Mouse (Mus musculus) hindbrain, embryonic 10.5 days (tissue): ENCODE data around the gene Gm26938. TPM values are rescaled to one million over a fixed set of nuclear protein-coding genes. Genes with fewer than 3 reads are reported as not detected.

Source experiments
- DNase-seq: peaks from one replicate; pipeline ENCODE4 v3.0.0-alpha.2; 2017; ENCODE audit warnings: low spot score
- H3K27ac ChIP-seq: fragments of 300-500 bp; sonication (generic); 2 replicates; pipeline ENCODE4 v1.5.1; 2016; ENCODE audit warnings: mild to moderate bottlenecking, moderate library complexity
- H3K27me3 ChIP-seq: fragments of 300-500 bp; sonication (generic); 2 replicates; pipeline ENCODE4 v1.6.1; 2016; ENCODE audit warnings: mild to moderate bottlenecking; ENCODE audit not compliant: poor library complexity, insufficient read depth, severe bottlenecking
- H3K36me3 ChIP-seq: fragments of 300-500 bp; sonication (generic); 2 replicates; pipeline ENCODE4 v1.6.1; 2016; ENCODE audit warnings: mild to moderate bottlenecking, moderate library complexity
- H3K4me1 ChIP-seq: fragments of 300-500 bp; sonication (generic); replicated peaks from 2 replicates; pipeline ENCODE4 v1.6.1; 2016; ENCODE audit warnings: mild to moderate bottlenecking
- H3K4me3 ChIP-seq: fragments of 300-500 bp; sonication (generic); 2 replicates; pipeline ENCODE4 v1.5.1; 2016; ENCODE audit warnings: mild to moderate bottlenecking, moderate library complexity
- H3K9me3 ChIP-seq: fragments of 300-500 bp; sonication (generic); 2 replicates; pipeline ENCODE4 v1.6.1; 2016; ENCODE audit warnings: mild to moderate bottlenecking, moderate library complexity
- WGBS: fragments of 180-500 bp; shearing (Covaris S2); methylation state at CpG from one replicate; pipeline ENCODE4 v1.1.7; 2016; 5-methylcytosine and 5-hydroxymethylcytosine counted together
- polyA plus RNA-seq: library from polyadenylated mRNA; unstranded; fragments of >200 nt; fragmentation: Nextera tagmentation; extraction: Ambion mirVana; gene quantifications from 2 replicates; pipeline ENCODE4 v1.2.1, GENCODE M21; 2016

Gene Gm26938
- polyA plus RNA-seq, 1 experiment from 2014 or later, result not detected

DNA sequence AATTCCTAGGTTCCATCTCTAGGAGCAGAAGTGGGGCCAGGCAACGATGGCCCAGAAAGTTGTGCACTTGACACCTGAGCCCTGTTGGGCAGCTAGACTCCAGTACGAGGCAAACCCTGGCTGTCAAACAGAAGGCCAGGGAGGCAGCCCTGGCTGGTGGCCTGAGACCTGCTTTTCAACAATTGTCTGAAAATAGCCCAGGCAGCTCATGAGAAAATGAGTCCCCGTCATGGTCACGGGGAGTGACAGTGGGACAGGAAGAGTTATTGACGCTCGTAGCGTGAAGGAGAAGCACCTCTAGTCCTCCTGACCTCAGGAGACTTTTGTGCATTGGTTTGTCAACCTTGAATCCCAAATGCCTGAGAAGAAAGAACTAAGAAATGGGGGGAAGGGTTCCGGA, 44.8 kb downstream of the Gm26938 start:
- no peak overlapping the region for H3K27ac ChIP-seq
- H3K27me3 ChIP-seq, result no peaks in the 10 kb centered on the region
- H3K4me1 ChIP-seq, result no peaks in the 10 kb centered on the region
- WGBS, result 83% methylated on average over 8 of the region's 8 CpGs
- no peak for DNase-seq
- no peaks in the 10 kb centered on the region for H3K9me3 ChIP-seq
- no peak overlapping the region for H3K4me3 ChIP-seq
- H3K36me3 ChIP-seq, result no peaks in the 10 kb centered on the region

DNA sequence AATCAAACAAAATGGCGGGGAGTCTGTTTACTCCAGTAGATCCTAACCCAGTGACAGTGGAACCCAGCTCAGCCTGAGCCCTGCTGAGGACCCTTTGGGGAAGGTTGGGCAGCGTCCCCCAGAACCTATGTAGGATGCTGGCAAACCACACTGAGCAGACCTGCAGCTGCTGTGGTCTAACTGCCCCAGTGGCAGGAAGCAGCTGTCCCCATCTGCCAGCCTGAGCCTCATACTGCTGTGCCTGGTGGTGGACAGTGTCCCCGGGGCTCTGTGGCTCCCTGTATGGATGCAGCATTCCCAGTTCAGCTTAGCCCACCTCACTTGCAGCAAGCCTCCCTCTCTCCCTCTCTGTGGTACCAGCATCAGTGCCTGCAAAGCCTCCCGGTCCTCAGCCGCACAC, 49.2 kb downstream of the Gm26938 start:
- Histone ChIP-seq H3K27me3 (no peaks in the 10 kb centered on the region), H3K4me1 (peaks cover 18% of the 10 kb centered on the region), H3K36me3 (peaks cover 23% of the 10 kb centered on the region), H3K9me3 (no peaks in the 10 kb centered on the region), H3K27ac (no peak overlapping the region), H3K4me3 (no peak overlapping the region)
- 86% methylated on average over 5 of the region's 5 CpGs for WGBS
- no peak for DNase-seq

GRCm38 (mm10) chr5:139775216-139775926, 50.8 kb downstream of the Gm26938 start, which contains the start of gene Ints1:
TSS of gene Ints1 (minus strand) at chr5:139775674.
- peaks cover 18% of the 10 kb centered on the region for H3K4me1 ChIP-seq
- H3K36me3 ChIP-seq, result peaks cover 39% of the 10 kb centered on the region
- WGBS, result under 1% methylated on average over 55 of the region's 55 CpGs
- no peaks in the 10 kb centered on the region for H3K9me3 ChIP-seq
- peak within 1 kb of the TSS; percentile 87 for H3K27ac ChIP-seq
- H3K27me3 ChIP-seq, result no peaks in the 10 kb centered on the region
- peak; percentile 95 for DNase-seq
- H3K4me3 ChIP-seq, result peak within 1 kb of the TSS; percentile 97

- H3K36me3 ChIP-seq, result peaks cover 100% of the 10 kb centered on the region
- 95% methylated on average over 8 of the region's 8 CpGs for WGBS
- H3K4me1 ChIP-seq, result no peaks in the 10 kb centered on the region
- no peak for DNase-seq
- no peaks in the 10 kb centered on the region for H3K27me3 ChIP-seq
- H3K4me3 ChIP-seq, result no peak overlapping the region
- no peak overlapping the region for H3K27ac ChIP-seq
- H3K9me3 ChIP-seq, result no peaks in the 10 kb centered on the region
These were observed 58.0 kb downstream of the Gm26938 start for GRCm38 (mm10) chr5:139768216-139768615.

- WGBS, result 77% methylated on average over 11 of the region's 11 CpGs
- peak; percentile 20 for DNase-seq
- no peak overlapping the region for H3K4me3 ChIP-seq
- no peak overlapping the region for H3K27ac ChIP-seq
- peaks cover 100% of the 10 kb centered on the region for H3K36me3 ChIP-seq
- H3K4me1 ChIP-seq, result no peaks in the 10 kb centered on the region
- no peaks in the 10 kb centered on the region for H3K27me3 ChIP-seq
- no peaks in the 10 kb centered on the region for H3K9me3 ChIP-seq
These were observed 61.9 kb downstream of the Gm26938 start for GRCm38 (mm10) chr5:139764296-139764695.

- H3K27ac ChIP-seq, result no peak overlapping the region
- WGBS, result 88% methylated on average over 16 of the region's 16 CpGs
- DNase-seq, result no peak
- no peaks in the 10 kb centered on the region for H3K4me1 ChIP-seq
- no peaks in the 10 kb centered on the region for H3K9me3 ChIP-seq
- H3K36me3 ChIP-seq, result peaks cover 100% of the 10 kb centered on the region
- H3K4me3 ChIP-seq, result no peak overlapping the region
- H3K27me3 ChIP-seq, result no peaks in the 10 kb centered on the region
These were observed 68.1 kb downstream of the Gm26938 start for GRCm38 (mm10) chr5:139758096-139758495.

Other genes with a start within 250 kb of the Gm26938 start
- 6.9 and 10.2 TPM in 2 replicates for gene Micall2, start 90.1 kb downstream of the Gm26938 start, polyA plus RNA-seq
- gene Ints1, start 50.7 kb downstream of the Gm26938 start, polyA plus RNA-seq, result 34.8 and 39.0 TPM in 2 replicates
- 9.9 and 10.1 TPM in 2 replicates for gene Mafk, start 34.9 kb downstream of the Gm26938 start, polyA plus RNA-seq
- 1.5 and 1.8 TPM in 2 replicates for gene Tmem184a, start 6.5 kb downstream of the Gm26938 start, polyA plus RNA-seq
- 97.5 and 97.7 TPM in 2 replicates for gene Psmg3, start 478 bp upstream of the Gm26938 start, polyA plus RNA-seq
- gene Elfn1, start 81.5 kb upstream of the Gm26938 start, polyA plus RNA-seq, result 0.31 and 2.6 TPM in 2 replicates